Mouse (Mus musculus) heart, adult 2 months (tissue): ENCODE data around the gene F830045P16Rik.

Experiments
- CTCF ChIP-seq: fragments of 200-600 bp; IDR thresholded peaks from 2 replicates; pipeline ENCODE4 v1.8.1; 2022; ENCODE audit warnings: antibody characterized with exemption, mild to moderate bottlenecking, moderate library complexity
- EP300 ChIP-seq: fragments of 200-500 bp; IDR thresholded peaks from 2 replicates; pipeline ENCODE4 v1.6.1; 2011; ENCODE audit warnings: low read depth, low read length, control low read depth; ENCODE audit not compliant: insufficient read depth
- POLR2A ChIP-seq: fragments of 200-500 bp; IDR thresholded peaks from 2 replicates; pipeline ENCODE4 v1.6.1; 2011; ENCODE audit warnings: mild to moderate bottlenecking, low read depth, low read length, control low read depth; ENCODE audit not compliant: insufficient read depth

DNA sequence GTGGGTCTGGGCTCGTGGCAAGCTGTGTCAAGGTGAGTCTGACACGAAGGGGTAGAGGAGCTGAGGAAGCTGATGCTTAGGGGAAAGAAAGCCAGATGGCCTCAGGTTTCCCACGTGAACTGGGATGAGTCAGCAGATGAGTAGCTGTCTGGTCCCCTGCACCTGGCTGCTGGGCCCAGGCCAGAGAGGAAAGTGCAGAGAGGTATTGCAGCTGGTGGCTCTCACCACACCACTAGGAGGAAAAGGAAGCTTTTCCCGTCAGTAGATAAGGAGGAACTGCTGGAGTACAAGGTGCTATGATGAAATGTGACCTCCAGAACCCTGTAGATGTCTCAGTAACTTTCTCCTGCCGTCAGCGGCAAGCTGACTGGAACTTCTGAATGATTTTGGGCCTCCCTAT lies 122.9 kb downstream of the F830045P16Rik start:
- TF ChIP-seq POLR2A (no peak), EP300 (no peak), CTCF (no peak)
